Mouse (Mus musculus) CD4-positive, CD25-positive, alpha-beta regulatory T cell, adult 4 months (primary cell): ENCODE measurements around the gene Gm7102. TPM values are rescaled to one million over a fixed set of nuclear protein-coding genes. Genes with fewer than 3 reads are reported as not detected.
A peak's percentile ranks its signal among the peaks of the same experiment; 100 is the strongest.
"Not testable (repeated sequence)": the region's sequence is repeated elsewhere in the genome, so short reads cannot be mapped to it uniquely, and the experiment has no call there.

Experiments used
- ATAC-seq: one replicate; pipeline ENCODE4 v1.8.0; 2017
- polyA plus RNA-seq, 2 experiments: library from polyadenylated mRNA; unstranded; fragments of 100-300 nt; shearing (Covaris generic); gene quantifications; one replicate each; pipeline ENCODE4 v1.2.1; 2017

Gm7102 gene
- polyA plus RNA-seq = under 1 TPM in 1 of 2 experiments, not detected in 1; 0.20 TPM

- ATAC-seq = no peak
These were observed at the start of gene Gm7102 for GRCm38 (mm10) chr19:61175756-61176324. Gene Gm7102 (minus strand): TSS chr19:61176309.

- ATAC-seq = no peak
These were observed 48.8 kb upstream of the Gm7102 start for GRCm38 (mm10) chr19:61224678-61225525.

DNA sequence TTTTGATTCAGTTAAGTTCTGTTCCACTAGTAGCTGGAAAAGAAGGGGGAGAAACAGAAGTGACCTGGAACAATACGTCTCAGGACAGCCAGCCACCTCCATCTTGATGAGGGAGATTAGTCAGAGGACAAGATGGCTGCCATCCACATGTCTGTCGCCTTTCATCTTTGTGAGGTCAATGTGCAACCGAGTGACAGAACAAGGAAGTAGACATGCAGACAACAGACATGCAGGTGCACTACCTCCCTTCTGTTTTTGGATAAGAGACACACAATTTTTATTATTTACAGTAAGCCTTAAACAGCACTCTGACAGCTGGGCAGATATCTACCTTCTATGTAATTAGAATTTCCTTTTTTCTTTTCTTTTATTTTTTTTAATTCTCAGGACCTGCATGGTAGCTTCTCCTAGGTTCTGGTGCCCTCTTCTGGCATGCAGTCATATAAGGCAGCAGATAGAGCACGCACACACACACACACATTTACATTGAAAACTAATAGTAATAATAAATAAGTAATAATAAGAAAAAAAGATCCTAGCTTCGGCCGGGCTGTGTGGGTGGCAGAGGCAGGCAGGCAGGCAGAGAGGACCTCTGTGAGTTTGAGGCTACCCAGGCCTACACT lies 47.7 kb upstream of the Gm7102 start:
- ATAC-seq = no peak

- ATAC-seq = not testable (repeated sequence)
These were observed 31.4 kb upstream of the Gm7102 start for GRCm38 (mm10) chr19:61207506-61207905.

- ATAC-seq = no peak
These were observed 23.7 kb upstream of the Gm7102 start for GRCm38 (mm10) chr19:61199836-61200235.

DNA sequence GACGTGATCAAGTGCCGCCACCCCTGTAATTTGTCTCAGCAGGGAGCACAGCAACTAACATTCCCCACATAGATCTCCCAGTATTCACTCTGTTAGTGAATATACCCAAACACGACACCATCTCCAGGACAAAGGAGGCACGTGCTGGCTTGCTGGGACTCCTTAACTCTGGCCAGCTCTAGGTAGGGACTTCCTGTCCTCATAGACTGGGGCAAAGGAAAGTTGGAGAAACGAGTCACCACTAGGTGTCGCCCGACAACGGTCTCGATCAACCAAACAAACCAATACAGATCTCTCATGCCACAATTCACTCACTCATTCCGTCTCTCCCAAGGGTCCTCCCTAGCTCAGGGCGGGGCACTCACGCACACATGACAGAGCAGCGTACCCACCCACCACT lies 23.2 kb upstream of the Gm7102 start:
- ATAC-seq = no peak

DNA sequence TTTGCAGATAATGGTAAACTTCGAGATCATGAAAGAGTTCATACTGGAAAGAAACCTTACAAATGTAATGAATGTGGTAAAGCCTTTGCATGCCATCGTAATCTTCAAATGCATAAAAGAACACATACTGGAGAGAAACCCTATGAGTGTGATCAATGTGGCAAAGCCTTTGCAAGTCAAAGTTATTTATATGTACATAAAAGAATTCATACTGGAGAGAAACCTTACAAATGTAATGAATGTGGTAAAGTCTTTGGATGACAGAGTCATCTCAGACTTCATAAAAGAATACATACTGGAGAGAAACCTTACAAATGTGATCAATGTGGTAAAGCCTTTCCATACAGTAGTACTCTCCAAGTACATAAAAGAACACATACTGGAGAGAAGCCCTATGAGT lies 7.5 kb upstream of the Gm7102 start, which contains the start of gene Gm6020:
Gene Gm6020 (plus strand): TSS at position 301 of the 400 bp plus-strand sequence.
- ATAC-seq = not testable (repeated sequence)

DNA sequence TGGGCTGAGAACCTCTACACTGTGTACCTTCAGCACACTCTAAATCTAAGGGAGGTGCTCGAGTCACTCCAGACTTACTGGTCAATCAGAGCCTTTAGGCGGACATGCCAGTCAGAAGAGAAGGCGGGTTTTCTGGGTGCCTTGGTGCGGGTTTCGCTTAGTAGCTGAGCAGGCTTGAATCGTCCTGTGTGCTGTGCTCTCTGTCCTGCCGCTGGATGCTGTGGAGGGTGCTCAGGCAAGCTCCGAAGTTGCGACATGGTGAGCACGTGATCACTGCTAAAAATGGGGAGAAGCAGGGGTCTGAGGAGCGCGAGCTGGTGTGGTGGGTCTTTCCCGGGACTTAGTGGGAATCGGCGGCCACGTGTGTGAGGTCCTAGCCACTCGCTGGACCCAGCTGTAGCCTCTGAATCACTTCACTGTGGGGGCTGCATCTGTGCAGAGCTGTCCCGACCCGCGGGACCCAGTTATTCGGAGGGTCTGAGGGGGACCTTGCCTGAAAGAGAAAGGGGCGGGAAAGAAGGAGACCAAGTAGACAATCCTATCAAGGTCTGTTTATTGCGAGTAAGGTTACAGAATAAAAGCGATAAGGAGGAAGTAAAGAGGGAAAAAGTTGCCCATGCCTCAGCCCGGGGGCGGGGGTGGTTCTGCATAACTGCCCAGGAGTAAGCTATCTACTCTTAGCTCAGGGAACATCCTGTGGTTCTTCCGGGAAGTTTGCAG lies 24.2 kb downstream of the Gm7102 start:
- ATAC-seq = peak; percentile 74

DNA sequence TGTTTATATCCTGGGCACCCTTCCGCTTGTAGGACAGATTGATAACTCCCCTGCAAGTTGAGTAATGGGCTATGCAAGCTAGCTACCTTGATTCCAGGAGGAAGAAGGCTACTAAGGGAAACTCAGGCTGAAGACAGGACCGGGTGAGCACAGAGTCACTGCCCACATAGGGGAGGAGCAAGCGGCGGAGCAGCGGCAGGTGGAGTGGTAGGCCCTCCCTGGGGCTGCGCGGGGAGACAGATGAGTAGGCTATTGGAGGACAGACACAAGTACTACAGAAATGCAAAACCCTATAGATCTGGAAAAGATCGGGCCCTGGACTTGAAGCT lies 24.8 kb downstream of the Gm7102 start:
- ATAC-seq = peak; percentile 75

DNA sequence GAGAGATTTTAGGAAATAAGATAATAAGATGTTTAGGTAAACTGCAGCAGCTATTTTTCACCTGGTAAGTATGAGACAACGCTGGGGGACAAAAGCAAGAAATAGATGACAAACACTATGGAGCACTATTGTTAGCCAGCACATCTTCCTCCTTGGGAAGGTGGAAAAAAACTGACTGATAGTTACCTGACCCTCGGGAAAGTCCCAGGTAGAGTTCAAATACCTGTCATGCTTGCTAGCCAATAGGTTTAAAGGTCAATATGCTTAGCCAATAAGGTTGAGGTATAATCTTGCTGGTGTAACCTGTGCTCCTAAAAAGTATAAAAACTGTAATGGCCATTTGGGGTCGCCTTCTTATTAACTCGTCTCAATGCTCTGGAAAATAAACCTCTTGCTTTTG lies 34.8 kb downstream of the Gm7102 start:
- ATAC-seq = no peak

GRCm38 (mm10) chr19:61140342-61141206 lies 35.5 kb downstream of the Gm7102 start, which contains the start of gene Zfp950:
Gene Zfp950 (minus strand): TSS chr19:61140840.
- ATAC-seq = peak; percentile 99

- ATAC-seq = no peak
These were observed 37.5 kb downstream of the Gm7102 start for GRCm38 (mm10) chr19:61138655-61139054.

GRCm38 (mm10) chr19:61131096-61131495 lies 45.0 kb downstream of the Gm7102 start:
- no peak for ATAC-seq

Other genes with a start within 250 kb of the Gm7102 start
- gene Zfp950, start 35.5 kb downstream of the Gm7102 start, polyA plus RNA-seq = 10 to 100 TPM; 54.2 to 97.1 TPM
- not detected for gene Gm6020, start 7.6 kb upstream of the Gm7102 start, polyA plus RNA-seq
- gene Csf2ra, start 52.1 kb upstream of the Gm7102 start, polyA plus RNA-seq = 1 to 10 TPM; 2.2 TPM
- gene Gm21060, start 120.8 kb upstream of the Gm7102 start, polyA plus RNA-seq = not detected